ENCODE assay signal across 15 mouse cellular contexts in genomic region chr15:25020916-25021315, GRCm38 (mm10).
A peak's percentile ranks its signal among the peaks of the same experiment; 100 is the strongest.
DNase-seq lines count a peak whose midpoint lies in the region; ATAC-seq and TF ChIP-seq lines count a peak whose summit lies in the region.
"Had no signal": no experiment of that assay in that cellular context is flagged by ENCODE, and none has a peak within 500 bp of the region (broad histone marks: within the 10 kb centered on the region; RNA-seq: fewer than 3 reads in every experiment).

No protein-coding gene starts in this region.

- no peak overlapping the region for H3K9ac ChIP-seq in midbrain, embryonic 11.5 days (ENCODE audit: low read length)
- H3K9ac ChIP-seq in neural tube, embryonic 15.5 days (replicated peaks): no peak overlapping the region
- H3K9ac ChIP-seq: intestine, embryonic 15.5 days; liver, embryonic 14.5 days had no signal

- DNase-seq in left cerebral cortex, adult 2 months (ENCODE audit: extremely low spot score in 1 of 2, low spot score in 2 of 2): no peak
- no peak for DNase-seq in left cerebral cortex, postnatal 4 days
- peak; percentile 30 for DNase-seq in hindbrain, embryonic 10.5 days (ENCODE audit: low spot score)
- no peak for DNase-seq in midbrain, embryonic 11.5 days (ENCODE audit: low spot score, missing footprints)
- DNase-seq in adrenal gland, postnatal 14 days: no peak
- no peak for DNase-seq in cerebellum, adult 11 months
- DNase-seq: cerebellum, adult 11-12 months; heart, postnatal 10 days; kidney, postnatal 14 days; lung, postnatal 36 days had no signal

- no peak overlapping the region for H3K4me2 ChIP-seq in midbrain, embryonic 11.5 days
- no peak overlapping the region for H3K4me2 ChIP-seq in neural tube, embryonic 15.5 days
- H3K4me2 ChIP-seq: intestine, embryonic 15.5 days had no signal

- 46% methylated on average over 3 of the region's 3 CpGs for WGBS in hindbrain, embryonic 10.5 days
- 40% methylated on average over 3 of the region's 3 CpGs for WGBS in midbrain, embryonic 11.5 days
- WGBS in neural tube, embryonic 15.5 days: 38% methylated on average over 3 of the region's 3 CpGs

- TF ChIP-seq CTCF in left cerebral cortex, adult 2 months (IDR thresholded peaks at IDR 0.05): no peak

- H3K9me3 ChIP-seq in hindbrain, embryonic 10.5 days: no peaks in the 10 kb centered on the region
- no peaks in the 10 kb centered on the region for H3K9me3 ChIP-seq in midbrain, embryonic 11.5 days (ENCODE audit: control insufficient read depth, low read length)
- H3K9me3 ChIP-seq in neural tube, embryonic 15.5 days (replicated peaks): no peaks in the 10 kb centered on the region
- H3K9me3 ChIP-seq: G1E; intestine, embryonic 15.5 days had no signal

- peaks cover 33% of the 10 kb centered on the region for H3K4me1 ChIP-seq in hindbrain, embryonic 10.5 days (replicated peaks)
- peaks cover 17% of the 10 kb centered on the region for H3K4me1 ChIP-seq in midbrain, embryonic 11.5 days (ENCODE audit: control insufficient read depth, insufficient read depth, low read length)
- peaks cover 22% of the 10 kb centered on the region for H3K4me1 ChIP-seq in neural tube, embryonic 15.5 days
- H3K4me1 ChIP-seq: intestine, embryonic 15.5 days had no signal

- ATAC-seq in midbrain, embryonic 11.5 days (ENCODE audit: low FRiP score): peak; percentile 86
- no peak for ATAC-seq in neural tube, embryonic 15.5 days (ENCODE audit: low FRiP score)
- ATAC-seq: intestine, embryonic 15.5 days had no signal

- H3K27me3 ChIP-seq in hindbrain, embryonic 10.5 days (ENCODE audit: insufficient read depth, poor library complexity, severe bottlenecking): no peaks in the 10 kb centered on the region
- no peaks in the 10 kb centered on the region for H3K27me3 ChIP-seq in midbrain, embryonic 11.5 days (ENCODE audit: control insufficient read depth, insufficient read depth, low read length)
- H3K27me3 ChIP-seq in neural tube, embryonic 15.5 days (replicated peaks): no peaks in the 10 kb centered on the region
- H3K27me3 ChIP-seq: intestine, embryonic 15.5 days had no signal

- H3K4me3 ChIP-seq in left cerebral cortex, adult 2 months: no peak overlapping the region
- H3K4me3 ChIP-seq in hindbrain, embryonic 10.5 days: no peak overlapping the region
- H3K4me3 ChIP-seq in midbrain, embryonic 11.5 days (ENCODE audit: low read depth, low read length): no peak overlapping the region
- H3K4me3 ChIP-seq in neural tube, embryonic 15.5 days (replicated peaks): no peak overlapping the region
- H3K4me3 ChIP-seq: intestine, embryonic 15.5 days; myocyte had no signal

- intact Hi-C loops in left cerebral cortex, adult 2 months (cut with DNase I): no loop called here
- intact Hi-C loops in left cerebral cortex, postnatal 4 days (cut with DNase I): loop anchor here (5.0 to 10.0 kb wide), 2 partner anchors 344 to 391 kb away; partner anchors contain the start of gene Basp1

- peak overlapping the region; percentile 8; the same call in 1 of the 2 replicates for H3K27ac ChIP-seq in left cerebral cortex, adult 2 months
- H3K27ac ChIP-seq in hindbrain, embryonic 10.5 days: peak overlapping the region; percentile 18; the same call in 1 of the 2 replicates
- H3K27ac ChIP-seq in midbrain, embryonic 11.5 days (ENCODE audit: low read depth, low read length): no peak overlapping the region; the same call in 1 of the 2 replicates
- H3K27ac ChIP-seq in neural tube, embryonic 15.5 days (replicated peaks): peak overlapping the region; percentile 76; the same call in 1 of the 2 replicates
- H3K27ac ChIP-seq: intestine, embryonic 15.5 days; liver, embryonic 14.5 days had no signal

- no peaks in the 10 kb centered on the region for H3K36me3 ChIP-seq in hindbrain, embryonic 10.5 days
- H3K36me3 ChIP-seq in midbrain, embryonic 11.5 days (ENCODE audit: control insufficient read depth, insufficient read depth, low read length): no peaks in the 10 kb centered on the region
- no peaks in the 10 kb centered on the region for H3K36me3 ChIP-seq in neural tube, embryonic 15.5 days
- H3K36me3 ChIP-seq: G1E; intestine, embryonic 15.5 days had no signal
